Mouse (Mus musculus): ENCODE measurements around the gene Foxg1. TPM values are rescaled to one million over a fixed set of nuclear protein-coding genes. Genes with fewer than 3 reads are reported as not detected.

Foxg1 gene
- total RNA-seq, 1 experiment from 2014 or later, result not detected

- no peak for DNase-seq
These were observed 35.5 kb downstream of the Foxg1 start for GRCm38 (mm10) chr12:49417963-49418362.

Other genes starting within 250 kb of the Foxg1 start
- gene Gm43517, start 2.5 kb downstream of the Foxg1 start, total RNA-seq (2021), result not detected in 2 replicates